Mouse (Mus musculus) embryonic facial prominence, embryonic 12.5 days (tissue): ENCODE data around the gene Hnrnpa1. TPM values are rescaled to one million over a fixed set of nuclear protein-coding genes. Genes with fewer than 3 reads are reported as not detected.
"Not testable (repeated sequence)": the region's sequence is repeated elsewhere in the genome, so short reads cannot be mapped to it uniquely, and the experiment has no call there.

Source experiments
- ATAC-seq: fragments of 200-750 bp; cut with Nextera tagmentation; 2 replicates; pipeline ENCODE4 v1.8.0; 2017; ENCODE audit not compliant: insufficient number of reproducible peaks, insufficient read depth, low FRiP score, low TSS enrichment
- H3K27ac ChIP-seq: fragments of 300-500 bp; sonication (generic); 2 replicates; pipeline ENCODE4 v1.5.1; 2016; ENCODE audit warnings: mild to moderate bottlenecking
- H3K27me3 ChIP-seq: fragments of 300-500 bp; sonication (generic); 2 replicates; pipeline ENCODE4 v1.6.1; 2016; ENCODE audit warnings: mild to moderate bottlenecking, moderate library complexity
- H3K36me3 ChIP-seq: fragments of 300-500 bp; sonication (generic); 2 replicates; pipeline ENCODE4 v1.6.1; 2016; ENCODE audit warnings: mild to moderate bottlenecking
- H3K4me1 ChIP-seq: fragments of 300-500 bp; sonication (generic); 2 replicates; pipeline ENCODE4 v1.6.1; 2016
- H3K4me2 ChIP-seq: fragments of 300-500 bp; sonication (generic); replicated peaks from 2 replicates; pipeline ENCODE4 v1.6.1; 2016; ENCODE audit warnings: mild to moderate bottlenecking, moderate library complexity
- H3K4me3 ChIP-seq: fragments of 300-500 bp; sonication (generic); 2 replicates; pipeline ENCODE4 v1.5.1; 2016; ENCODE audit warnings: mild to moderate bottlenecking
- H3K9ac ChIP-seq: fragments of 300-500 bp; sonication (generic); 2 replicates; pipeline ENCODE4 v1.6.1; 2016; ENCODE audit warnings: mild to moderate bottlenecking, moderate library complexity
- H3K9me3 ChIP-seq: fragments of 300-500 bp; sonication (generic); 2 replicates; pipeline ENCODE4 v1.6.1; 2016; ENCODE audit warnings: mild to moderate bottlenecking, moderate library complexity
- WGBS: fragments of 180-500 bp; shearing (Covaris S2); methylation state at CpG from one replicate; pipeline ENCODE4 v1.1.7; 2016; 5-methylcytosine and 5-hydroxymethylcytosine counted together
- polyA plus RNA-seq: library from polyadenylated mRNA; unstranded; fragments of >200 nt; fragmentation: Nextera tagmentation; extraction: Ambion mirVana; gene quantifications from 2 replicates; pipeline ENCODE4 v1.2.1, GENCODE M21; 2016

The Hnrnpa1 gene
- polyA plus RNA-seq, 1 experiment from 2014 or later = 1,244 TPM

DNA sequence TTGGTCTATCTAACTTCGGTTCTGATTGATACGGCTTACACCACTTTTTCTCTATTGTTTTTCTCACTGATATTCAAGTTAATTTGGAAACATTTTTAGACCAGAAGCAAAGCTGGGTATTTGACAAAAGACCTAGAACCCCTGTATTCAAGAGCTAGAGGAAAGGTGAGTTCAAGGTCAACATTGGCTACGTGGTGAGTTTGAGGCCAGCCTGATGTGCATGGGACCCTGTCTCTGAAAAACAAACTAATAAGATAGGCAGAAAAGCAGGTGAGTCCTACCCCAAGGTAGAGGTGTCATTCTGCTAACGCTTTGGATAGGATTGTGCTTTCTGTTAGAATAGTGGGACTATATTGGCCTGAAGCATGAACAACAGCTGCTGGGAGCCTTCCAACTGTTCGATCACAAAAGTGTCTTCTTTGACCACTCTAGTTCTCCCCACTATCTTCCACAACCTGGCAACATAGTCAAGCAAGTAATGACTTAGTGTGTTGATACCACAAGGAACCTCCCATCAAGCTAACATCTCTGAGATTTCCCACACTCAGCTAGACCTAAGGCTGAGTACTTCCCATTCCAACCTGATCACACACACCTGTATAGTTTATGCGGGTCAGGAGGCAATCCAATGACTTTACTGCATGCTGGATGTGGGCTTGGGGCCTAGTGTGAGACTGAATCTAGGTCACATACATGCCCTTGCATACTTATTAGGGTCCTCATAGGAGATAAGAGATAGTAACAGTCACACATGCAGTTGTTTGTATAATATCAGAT is 16.2 kb downstream of the Hnrnpa1 start:
- ATAC-seq = no peak
- Histone ChIP-seq H3K27ac (no peak overlapping the region), H3K9ac (no peak overlapping the region), H3K4me3 (no peak overlapping the region), H3K36me3 (no peaks in the 10 kb centered on the region), H3K4me2 (no peak overlapping the region), H3K9me3 (no peaks in the 10 kb centered on the region), H3K4me1 (peaks cover 13% of the 10 kb centered on the region), H3K27me3 (no peaks in the 10 kb centered on the region)
- WGBS = 88% methylated on average over 6 of the region's 6 CpGs

DNA sequence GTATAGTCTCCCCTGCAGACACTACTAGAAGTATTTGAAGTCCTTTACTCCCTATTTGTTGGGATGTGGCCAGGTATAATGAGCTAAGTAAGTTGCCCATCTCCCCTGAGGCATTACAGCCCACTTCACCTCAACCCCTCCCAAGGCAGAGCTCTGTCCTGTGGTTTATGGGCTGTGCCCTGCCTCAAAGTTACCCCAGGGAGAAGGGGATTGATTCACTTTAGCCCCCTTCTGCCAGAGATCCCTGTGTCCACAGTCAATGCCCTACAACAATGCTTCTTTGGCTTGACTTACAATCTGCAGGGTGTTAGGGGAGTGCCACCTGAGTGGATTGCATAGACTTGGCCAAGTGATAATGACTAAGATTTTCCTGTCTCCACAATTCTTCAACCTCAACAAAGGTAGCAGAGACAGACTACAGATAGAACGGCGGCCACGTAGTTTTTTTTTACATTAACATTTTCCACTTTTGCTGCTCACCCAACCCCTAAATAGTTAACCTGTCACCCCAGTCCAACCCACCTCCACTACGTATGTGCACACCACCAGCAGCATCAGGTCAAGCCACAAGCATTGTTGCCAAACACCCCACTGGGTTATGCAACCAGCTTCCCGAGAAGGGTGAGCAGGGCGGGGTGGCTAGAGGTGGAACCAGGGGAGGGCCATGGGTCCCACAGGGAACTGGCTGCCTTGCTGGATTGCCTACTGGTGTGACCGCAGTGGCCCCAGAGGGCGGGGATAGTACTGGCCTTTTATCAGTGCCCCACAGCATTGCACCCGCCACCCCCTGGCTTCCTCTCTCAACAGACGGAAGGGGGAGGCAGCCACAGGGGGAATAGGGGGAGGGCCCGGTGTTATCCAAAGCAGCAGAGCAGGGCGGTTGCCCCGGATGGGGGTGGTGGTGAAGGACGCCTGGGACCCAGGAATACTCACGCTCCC is 17.8 kb downstream of the Hnrnpa1 start, which contains the start of gene Nfe2:
Nfe2 (minus strand) TSS at position 614 of the 939 bp plus-strand sequence.
- H3K4me2 ChIP-seq = peak within 1 kb of the TSS; percentile 31
- no peak for ATAC-seq
- no peaks in the 10 kb centered on the region for H3K36me3 ChIP-seq
- no peaks in the 10 kb centered on the region for H3K27me3 ChIP-seq
- no peak within 1 kb of the TSS for H3K27ac ChIP-seq
- H3K4me1 ChIP-seq = peaks cover 13% of the 10 kb centered on the region
- no peak within 1 kb of the TSS for H3K4me3 ChIP-seq
- WGBS = 12% methylated on average over 15 of the region's 15 CpGs
- H3K9ac ChIP-seq = no peak within 1 kb of the TSS
- H3K9me3 ChIP-seq = no peaks in the 10 kb centered on the region

DNA sequence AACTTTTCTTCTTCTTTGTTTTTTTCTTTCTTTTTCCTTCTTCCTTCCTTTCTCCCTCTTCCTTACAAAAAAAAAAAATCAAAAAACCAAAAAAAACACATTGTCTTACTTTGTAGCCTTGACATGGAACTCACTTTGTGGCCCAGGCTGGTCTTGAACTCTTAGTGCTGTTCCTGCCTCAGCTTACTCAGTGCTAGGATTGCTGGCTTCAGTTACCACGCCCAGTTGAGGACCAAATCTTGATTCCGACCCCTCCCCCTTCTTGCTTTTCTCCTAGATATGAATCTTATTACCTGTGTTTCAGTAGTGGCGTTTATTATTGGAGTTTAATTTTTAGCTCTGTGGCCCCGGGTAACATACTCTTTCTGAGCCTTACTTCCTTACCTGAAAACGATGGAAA is 18.9 kb downstream of the Hnrnpa1 start:
- Histone ChIP-seq H3K27ac (no peak overlapping the region), H3K9me3 (no peaks in the 10 kb centered on the region), H3K9ac (no peak overlapping the region), H3K4me1 (peaks cover 13% of the 10 kb centered on the region), H3K27me3 (no peaks in the 10 kb centered on the region), H3K4me3 (no peak overlapping the region), H3K4me2 (no peak overlapping the region), H3K36me3 (no peaks in the 10 kb centered on the region)
- 87% methylated on average over 5 of the region's 5 CpGs for WGBS
- no peak for ATAC-seq

DNA sequence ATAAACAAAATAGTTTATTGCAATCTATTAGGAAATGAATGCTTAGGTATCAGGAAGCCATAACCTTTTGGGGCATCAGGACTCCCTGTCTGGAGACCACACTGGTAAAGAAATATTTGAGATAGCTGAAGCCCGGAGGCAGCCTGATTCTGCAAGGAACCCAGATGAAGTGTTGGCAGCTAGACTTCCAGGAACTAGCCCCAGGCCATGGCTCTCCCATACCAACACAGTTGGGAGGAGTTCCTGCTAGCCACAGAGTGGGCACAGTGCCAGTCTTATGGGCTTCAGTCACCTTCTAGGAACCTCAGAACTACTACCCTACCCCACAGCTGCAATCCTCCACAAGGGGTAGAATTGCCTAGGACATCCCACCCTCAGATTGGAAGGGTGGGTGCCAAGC is 19.8 kb downstream of the Hnrnpa1 start:
- Histone ChIP-seq H3K36me3 (no peaks in the 10 kb centered on the region), H3K4me3 (no peak overlapping the region), H3K4me1 (peaks cover 7% of the 10 kb centered on the region), H3K27ac (no peak overlapping the region), H3K27me3 (no peaks in the 10 kb centered on the region), H3K4me2 (no peak overlapping the region), H3K9me3 (no peaks in the 10 kb centered on the region), H3K9ac (no peak overlapping the region)
- 29% methylated on average over 1 of the region's 1 CpGs for WGBS
- ATAC-seq = no peak

DNA sequence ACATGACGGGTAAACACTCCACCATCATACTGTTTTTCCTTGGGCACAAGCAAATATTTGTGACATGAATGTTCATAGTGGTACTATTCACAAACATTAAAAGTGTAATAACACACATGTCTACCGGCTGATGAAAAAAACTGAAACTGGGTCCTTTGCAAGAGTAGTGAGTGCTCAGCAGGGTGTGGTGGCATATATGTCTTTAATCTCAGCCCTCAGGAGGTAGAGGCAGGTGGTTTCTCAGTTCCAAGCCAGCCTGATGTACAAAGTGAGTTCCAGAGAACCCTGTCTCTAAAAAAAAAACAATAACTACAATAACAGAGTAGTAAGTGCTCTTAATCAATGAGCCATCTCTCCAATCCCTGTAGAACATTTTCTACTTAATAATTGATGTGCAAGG is 24.6 kb downstream of the Hnrnpa1 start:
- H3K36me3 ChIP-seq = no peaks in the 10 kb centered on the region
- H3K9me3 ChIP-seq = no peaks in the 10 kb centered on the region
- no peaks in the 10 kb centered on the region for H3K4me1 ChIP-seq
- 87% methylated on average over 2 of the region's 2 CpGs for WGBS
- no peak for ATAC-seq
- H3K4me2 ChIP-seq = no peak overlapping the region
- no peak overlapping the region for H3K4me3 ChIP-seq
- H3K27me3 ChIP-seq = no peaks in the 10 kb centered on the region
- no peak overlapping the region for H3K27ac ChIP-seq
- no peak overlapping the region for H3K9ac ChIP-seq

DNA sequence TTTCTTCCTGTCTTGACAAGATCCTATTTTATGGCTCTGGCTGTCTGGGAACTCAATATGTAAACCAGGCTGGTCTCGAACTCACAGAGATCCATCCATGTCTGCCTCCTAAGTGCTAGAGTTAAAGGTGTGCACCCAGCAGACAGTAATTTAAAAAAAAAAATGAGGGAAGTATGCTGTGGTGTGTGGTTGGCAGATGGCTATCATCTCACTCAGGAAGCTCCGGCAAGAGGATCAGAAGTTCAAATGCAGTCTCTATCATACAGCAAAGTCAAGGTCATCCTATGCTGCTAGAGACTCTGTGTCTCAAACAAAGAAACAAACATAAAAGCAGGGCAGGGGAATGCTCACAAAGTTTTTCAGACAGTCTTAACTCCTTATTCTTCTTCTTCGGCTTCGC is 28.7 kb downstream of the Hnrnpa1 start:
- no peak for ATAC-seq
- Histone ChIP-seq H3K27me3 (no peaks in the 10 kb centered on the region), H3K4me2 (no peak overlapping the region), H3K36me3 (no peaks in the 10 kb centered on the region), H3K9me3 (no peaks in the 10 kb centered on the region), H3K4me1 (no peaks in the 10 kb centered on the region), H3K27ac (no peak overlapping the region), H3K9ac (no peak overlapping the region), H3K4me3 (no peak overlapping the region)
- WGBS = 83% methylated on average over 4 of the region's 4 CpGs

DNA sequence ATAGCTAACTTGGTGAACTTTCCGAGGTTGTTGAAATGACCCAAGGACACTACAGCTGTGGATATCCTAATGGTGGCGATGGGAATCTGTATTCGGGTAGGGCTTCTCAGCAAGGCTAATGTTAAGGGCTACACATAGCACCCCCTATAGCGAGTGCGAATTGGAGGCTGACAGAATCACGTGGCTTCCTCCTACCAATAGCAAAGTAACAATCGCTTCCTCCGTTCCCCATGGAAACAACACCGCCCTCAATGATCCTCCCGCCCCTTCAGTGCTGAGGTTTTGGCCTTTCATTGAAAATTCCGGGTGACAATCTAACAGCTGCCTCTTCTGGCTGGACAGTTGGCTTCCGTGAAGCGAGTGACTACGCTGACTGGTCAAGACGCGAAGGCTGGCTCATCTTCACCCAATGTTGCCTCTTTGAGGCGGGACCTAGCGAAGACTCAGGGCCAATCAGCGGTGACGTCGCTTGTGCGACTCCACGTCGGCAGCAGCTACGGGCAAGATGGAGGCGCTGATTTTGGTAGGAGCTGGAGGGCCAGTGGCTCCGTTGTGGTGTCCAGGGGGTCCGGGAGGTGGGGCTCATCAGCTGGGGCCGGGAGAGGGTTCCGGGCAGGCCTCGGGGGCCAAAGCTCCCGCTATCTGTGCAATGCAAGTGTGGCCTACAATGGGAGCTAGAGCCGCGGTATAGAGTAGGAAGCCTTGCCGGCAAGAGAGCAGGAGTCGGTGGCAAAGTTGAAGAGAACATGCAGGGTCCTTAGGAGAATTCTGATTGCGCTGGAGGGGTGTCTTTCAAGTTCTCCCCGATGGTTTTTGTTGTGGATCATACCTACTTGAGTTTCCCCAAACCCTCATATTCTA is 32.4 kb downstream of the Hnrnpa1 start, which contains the start of gene Copz1:
Copz1 (plus strand) TSS at position 296 of the 861 bp plus-strand sequence.
- peak within 1 kb of the TSS; percentile 79 for H3K9ac ChIP-seq
- peak within 1 kb of the TSS; percentile 60 for H3K4me2 ChIP-seq
- no peaks in the 10 kb centered on the region for H3K27me3 ChIP-seq
- peak; percentile 99 for ATAC-seq
- H3K36me3 ChIP-seq = no peaks in the 10 kb centered on the region
- H3K9me3 ChIP-seq = no peaks in the 10 kb centered on the region
- H3K27ac ChIP-seq = peak within 1 kb of the TSS; percentile 48; the same call in 1 of the 2 replicates
- WGBS = 0% methylated on average over 38 of the region's 38 CpGs
- H3K4me1 ChIP-seq = 0 out of 2 replicates have a peak, but pooled peaks cover under 1% of the 10 kb centered on the region
- peak within 1 kb of the TSS; percentile 88 for H3K4me3 ChIP-seq

DNA sequence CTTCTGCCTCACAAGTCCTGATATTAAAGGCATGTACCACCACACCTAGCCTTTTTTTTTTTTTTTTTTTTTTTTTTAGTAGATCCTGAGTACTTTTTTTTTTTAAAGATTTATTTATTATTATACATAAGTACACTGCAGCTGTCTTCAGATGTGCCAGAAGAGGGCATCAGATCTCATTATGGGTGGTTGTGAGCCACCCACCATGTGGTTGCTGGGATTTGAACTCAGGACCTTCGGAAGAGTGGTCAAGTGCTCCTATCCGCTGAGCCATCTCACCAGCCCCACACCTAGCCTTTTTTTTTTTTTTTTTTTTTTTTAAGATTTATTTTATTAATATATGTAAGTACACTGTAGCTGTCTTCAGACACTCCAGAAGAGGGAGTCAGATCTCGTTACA is 35.7 kb downstream of the Hnrnpa1 start:
- H3K36me3 ChIP-seq, H3K4me3 ChIP-seq, H3K27me3 ChIP-seq, H3K9ac ChIP-seq, H3K9me3 ChIP-seq, H3K27ac ChIP-seq, H3K4me2 ChIP-seq, ATAC-seq, H3K4me1 ChIP-seq: not testable (repeated sequence)
- 91% methylated on average over 3 of the region's 3 CpGs for WGBS

DNA sequence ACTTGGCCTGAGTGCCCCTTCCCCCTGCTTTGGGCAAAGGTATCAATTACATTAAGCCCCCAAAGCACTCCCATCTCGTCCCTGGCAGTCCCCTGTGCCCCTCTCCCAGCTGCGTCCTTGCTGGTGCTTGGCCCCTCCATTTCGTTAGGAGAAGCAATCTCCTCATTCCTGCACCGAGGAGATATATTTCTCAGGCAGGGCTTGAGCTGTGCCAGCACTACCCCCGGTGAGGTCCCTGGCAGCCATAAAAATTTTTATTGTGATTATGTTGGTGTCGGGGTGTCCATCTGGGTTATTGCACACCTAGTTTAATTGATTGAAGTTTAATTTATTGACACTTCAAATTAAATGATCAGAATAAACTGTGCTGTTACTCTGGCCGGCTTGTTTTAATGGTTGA is 37.7 kb downstream of the Hnrnpa1 start:
- no peak for ATAC-seq
- WGBS = 49% methylated on average over 7 of the region's 7 CpGs
- no peak overlapping the region for H3K9ac ChIP-seq

DNA sequence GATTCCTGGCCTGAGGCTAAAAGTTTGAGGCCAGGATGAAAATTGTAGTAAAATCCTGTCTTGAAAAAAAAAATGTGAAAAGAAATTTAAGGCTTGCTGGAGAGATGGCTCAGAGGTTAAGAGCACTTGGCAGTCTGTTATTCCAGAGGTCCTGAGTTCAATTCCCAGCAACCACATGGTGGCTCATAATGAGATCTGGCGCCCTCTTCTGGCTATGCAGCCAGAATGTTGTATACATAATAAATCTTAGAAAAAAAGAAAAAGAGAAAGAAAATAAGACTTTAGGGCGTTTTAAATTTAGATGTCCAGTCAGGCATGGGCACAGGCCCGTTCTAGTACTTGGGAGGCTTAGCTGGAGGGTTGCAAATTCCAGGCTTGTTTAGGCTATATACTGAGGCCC is 39.5 kb downstream of the Hnrnpa1 start:
- ATAC-seq = no peak
- 0 out of 2 replicates have a peak, but pooled peaks cover 3% of the 10 kb centered on the region for H3K4me1 ChIP-seq
- H3K4me3 ChIP-seq = no peak overlapping the region
- no peaks in the 10 kb centered on the region for H3K36me3 ChIP-seq
- no peak overlapping the region for H3K27ac ChIP-seq
- 68% methylated on average over 3 of the region's 3 CpGs for WGBS
- H3K9me3 ChIP-seq = no peaks in the 10 kb centered on the region
- H3K27me3 ChIP-seq = no peaks in the 10 kb centered on the region
- H3K4me2 ChIP-seq = no peak overlapping the region
- H3K9ac ChIP-seq = no peak overlapping the region

More for the DNA sequence above, 37.7 kb downstream of the Hnrnpa1 start:
- Histone ChIP-seq H3K4me3 (no peak overlapping the region), H3K36me3 (no peaks in the 10 kb centered on the region), H3K9me3 (no peaks in the 10 kb centered on the region), H3K27ac (no peak overlapping the region; the same call in 1 of the 2 replicates), H3K27me3 (no peaks in the 10 kb centered on the region), H3K4me1 (0 out of 2 replicates have a peak, but pooled peaks cover 3% of the 10 kb centered on the region), H3K4me2 (no peak overlapping the region)
